Mouse (Mus musculus) MEL (cell line): Measurements from ENCODE around the gene Gm26938. TPM values are rescaled to one million over a fixed set of nuclear protein-coding genes. Genes with fewer than 3 reads are reported as not detected.

ENCODE experiments used
- DNase-seq: peaks from one replicate; pipeline ENCODE4 v3.0.0; 2011; ENCODE audit warnings: low read depth, low spot score
- H3K27ac ChIP-seq: 2 replicates; pipeline ENCODE4 v1.5.1; 2012; ENCODE audit warnings: low read depth, mild to moderate bottlenecking, control low read depth, low read length, moderate library complexity; ENCODE audit not compliant: control insufficient read depth
- H3K27me3 ChIP-seq, 2 experiments: fragments of 150-350 bp in 1 of 2; sonication (generic) in 1 of 2; 2 replicates each; pipeline ENCODE4 v1.6.1; 2012; ENCODE audit warnings: low read length in 2 of 2, mild to moderate bottlenecking in 2 of 2, improper control_type of control experiment in 1 of 2, moderate library complexity in 1 of 2; ENCODE audit not compliant: insufficient read depth in 2 of 2, control insufficient read depth in 1 of 2
- H3K36me3 ChIP-seq, 2 experiments: 2 replicates each; pipeline ENCODE4 v1.6.1; 2012 to 2014; ENCODE audit warnings: low read length in 2 of 2, improper control_type of control experiment in 1 of 2, inconsistent platforms in 1 of 2, mild to moderate bottlenecking in 1 of 2; ENCODE audit not compliant: insufficient read depth in 2 of 2, control insufficient read depth in 1 of 2
- H3K4me1 ChIP-seq, 2 experiments: fragments of 150-350 bp in 1 of 2; sonication (generic) in 1 of 2; 2 replicates each; pipeline ENCODE4 v1.6.1; 2012; ENCODE audit warnings: low read length in 2 of 2, improper control_type of control experiment in 1 of 2, mild to moderate bottlenecking in 1 of 2; ENCODE audit not compliant: insufficient read depth in 2 of 2, control insufficient read depth in 1 of 2
- H3K4me3 ChIP-seq, 2 experiments: fragments of 150-350 bp in 1 of 2; sonication (generic) in 1 of 2; 2 replicates each; pipeline ENCODE4 v1.5.1; 2012; ENCODE audit warnings: low read depth in 2 of 2, low read length in 2 of 2, mild to moderate bottlenecking in 2 of 2, moderate library complexity in 2 of 2, control low read depth in 1 of 2, improper control_type of control experiment in 1 of 2; ENCODE audit not compliant: control insufficient read depth in 1 of 2, insufficient read depth in 1 of 2
- H3K79me2 ChIP-seq: 2 replicates; pipeline ENCODE4 v1.6.1; 2012; ENCODE audit warnings: mild to moderate bottlenecking, low read length, moderate library complexity; ENCODE audit not compliant: control insufficient read depth, poor library complexity, insufficient read depth
- H3K9ac ChIP-seq: 2 replicates; pipeline ENCODE4 v1.6.1; 2012; ENCODE audit warnings: low read depth, mild to moderate bottlenecking, control low read depth, low read length, moderate library complexity; ENCODE audit not compliant: control insufficient read depth, poor library complexity, severe bottlenecking
- H3K9me3 ChIP-seq: fragments of 150-350 bp; sonication (generic); replicated peaks from 2 replicates; pipeline ENCODE4 v1.6.1; 2012; ENCODE audit warnings: mild to moderate bottlenecking, low read length, improper control_type of control experiment, moderate library complexity; ENCODE audit not compliant: insufficient read depth
- BHLHE40 ChIP-seq: IDR thresholded peaks from 2 replicates; pipeline ENCODE4 v1.6.1; 2012; ENCODE audit warnings: low read depth, mild to moderate bottlenecking, inconsistent platforms, low read length, improper control_type of control experiment, borderline replicate concordance
- CHD1 ChIP-seq: IDR thresholded peaks from 2 replicates; pipeline ENCODE4 v1.6.1; 2012; ENCODE audit warnings: low read depth, mild to moderate bottlenecking, inconsistent platforms, low read length, improper control_type of control experiment
- CHD2 ChIP-seq: IDR thresholded peaks from 2 replicates; pipeline ENCODE4 v1.6.1; 2011; ENCODE audit warnings: low read length, improper control_type of control experiment
- E2F4 ChIP-seq: IDR thresholded peaks from 2 replicates; pipeline ENCODE4 v1.6.1; 2011; ENCODE audit warnings: low read depth, low read length, improper control_type of control experiment, borderline replicate concordance
- ELF1 ChIP-seq: IDR thresholded peaks from 2 replicates; pipeline ENCODE4 v1.6.1; 2014; ENCODE audit warnings: low read depth, mild to moderate bottlenecking, inconsistent platforms, low read length, improper control_type of control experiment, moderate library complexity
- EP300 ChIP-seq, 2 experiments: IDR thresholded peaks; 2 replicates each; pipeline ENCODE4 v1.6.1; 2011; ENCODE audit warnings: improper control_type of control experiment in 2 of 2, low read length in 2 of 2, low read depth in 1 of 2, mild to moderate bottlenecking in 1 of 2
- GABPA ChIP-seq: IDR thresholded peaks from 2 replicates; pipeline ENCODE4 v1.6.1; 2012; ENCODE audit warnings: low read depth, mild to moderate bottlenecking, inconsistent platforms, low read length, improper control_type of control experiment, moderate library complexity
- GATA1 ChIP-seq: IDR thresholded peaks from 2 replicates; pipeline ENCODE4 v1.6.1; 2011; ENCODE audit warnings: low read depth, low read length, improper control_type of control experiment
- HCFC1 ChIP-seq: IDR thresholded peaks from 2 replicates; pipeline ENCODE4 v1.6.1; 2012; ENCODE audit warnings: low read depth, mild to moderate bottlenecking, inconsistent platforms, low read length, improper control_type of control experiment, moderate library complexity
- JUND ChIP-seq: IDR thresholded peaks from 2 replicates; pipeline ENCODE4 v1.6.1; 2011; ENCODE audit warnings: low read depth, mild to moderate bottlenecking, improper control_type of control experiment, low read length
- KAT2A ChIP-seq: conservative IDR thresholded peaks from 2 replicates; pipeline ENCODE4 v1.6.1; 2012; ENCODE audit warnings: low read depth, low read length, improper control_type of control experiment, inconsistent platforms
- MAFK ChIP-seq: IDR thresholded peaks from 2 replicates; pipeline ENCODE4 v1.6.1; 2011; ENCODE audit warnings: low read depth, mild to moderate bottlenecking, low read length, improper control_type of control experiment, borderline replicate concordance
- MAX ChIP-seq: IDR thresholded peaks from 2 replicates; pipeline ENCODE4 v1.6.1; 2011; ENCODE audit warnings: low read length, improper control_type of control experiment
- MAZ ChIP-seq: IDR thresholded peaks from 2 replicates; pipeline ENCODE4 v1.6.1; 2012; ENCODE audit warnings: low read depth, mild to moderate bottlenecking, inconsistent platforms, low read length, improper control_type of control experiment
- MEF2A ChIP-seq: IDR thresholded peaks from 2 replicates; pipeline ENCODE4 v1.6.1; 2014; ENCODE audit warnings: low read depth, mild to moderate bottlenecking, inconsistent platforms, low read length, improper control_type of control experiment; ENCODE audit not compliant: poor library complexity, insufficient replicate concordance, severe bottlenecking; ENCODE audit errors: extremely low read depth
- MXI1 ChIP-seq: IDR thresholded peaks from 2 replicates; pipeline ENCODE4 v1.6.1; 2011; ENCODE audit warnings: mild to moderate bottlenecking, low read depth, low read length, improper control_type of control experiment
- MYB ChIP-seq: IDR thresholded peaks from 2 replicates; pipeline ENCODE4 v1.6.1; 2011; ENCODE audit warnings: mild to moderate bottlenecking, low read depth, low read length, improper control_type of control experiment
- MYC ChIP-seq: IDR thresholded peaks from 2 replicates; pipeline ENCODE4 v1.6.1; 2011; ENCODE audit warnings: low read depth, mild to moderate bottlenecking, low read length, improper control_type of control experiment, moderate library complexity
- NELFE ChIP-seq: IDR thresholded peaks from 2 replicates; pipeline ENCODE4 v1.6.1; 2011; ENCODE audit warnings: low read depth, low read length, improper control_type of control experiment
- NRF1 ChIP-seq: IDR thresholded peaks from 2 replicates; pipeline ENCODE4 v1.6.1; 2014; ENCODE audit warnings: low read depth, mild to moderate bottlenecking, inconsistent platforms, low read length, improper control_type of control experiment, moderate library complexity; ENCODE audit not compliant: poor library complexity, insufficient read depth, severe bottlenecking
- POLR2A ChIP-seq, 2 experiments: IDR thresholded peaks; 2 replicates each; pipeline ENCODE4 v1.6.1; 2011 to 2012; ENCODE audit warnings: low read length in 2 of 2, mild to moderate bottlenecking in 2 of 2, control low read depth in 1 of 2, improper control_type of control experiment in 1 of 2, low read depth in 1 of 2, moderate library complexity in 1 of 2; ENCODE audit not compliant: control insufficient read depth in 1 of 2, insufficient read depth in 1 of 2, poor library complexity in 1 of 2
- POLR2AphosphoS5 ChIP-seq: IDR thresholded peaks from 2 replicates; pipeline ENCODE4 v1.6.1; 2012; ENCODE audit warnings: low read depth, borderline replicate concordance, mild to moderate bottlenecking, inconsistent platforms, low read length, moderate library complexity, mixed read lengths
- RCOR1 ChIP-seq: IDR thresholded peaks from 2 replicates; pipeline ENCODE4 v1.6.1; 2012; ENCODE audit warnings: low read depth, mild to moderate bottlenecking, inconsistent platforms, low read length, improper control_type of control experiment
- SIN3A ChIP-seq: IDR thresholded peaks from 2 replicates; pipeline ENCODE4 v1.6.1; 2012; ENCODE audit warnings: low read length, improper control_type of control experiment, inconsistent platforms
- SMC3 ChIP-seq: IDR thresholded peaks from 2 replicates; pipeline ENCODE4 v1.6.1; 2011; ENCODE audit warnings: low read depth, low read length, improper control_type of control experiment
- TAL1 ChIP-seq: IDR thresholded peaks from 2 replicates; pipeline ENCODE4 v1.6.1; 2012; ENCODE audit warnings: mild to moderate bottlenecking, inconsistent platforms, low read length, moderate library complexity, mixed read lengths
- TBP ChIP-seq: IDR thresholded peaks from 2 replicates; pipeline ENCODE4 v1.8.0; 2011; ENCODE audit warnings: low read depth, low read length, improper control_type of control experiment
- TCF12 ChIP-seq: IDR thresholded peaks from 2 replicates; pipeline ENCODE4 v1.6.1; 2014; ENCODE audit warnings: low read depth, mild to moderate bottlenecking, inconsistent platforms, low read length, improper control_type of control experiment, moderate library complexity
- UBTF ChIP-seq: IDR thresholded peaks from 2 replicates; pipeline ENCODE4 v1.6.1; 2012; ENCODE audit warnings: low read depth, mild to moderate bottlenecking, inconsistent platforms, low read length, improper control_type of control experiment, moderate library complexity, borderline replicate concordance; ENCODE audit not compliant: insufficient read depth
- USF1 ChIP-seq: IDR thresholded peaks from 2 replicates; pipeline ENCODE4 v1.6.1; 2014; ENCODE audit warnings: low read depth, mild to moderate bottlenecking, inconsistent platforms, low read length, improper control_type of control experiment, moderate library complexity
- USF2 ChIP-seq, 2 experiments: IDR thresholded peaks; 2 replicates each; pipeline ENCODE4 v1.6.1; 2011 to 2012; ENCODE audit warnings: improper control_type of control experiment in 2 of 2, low read length in 2 of 2, borderline replicate concordance in 1 of 2, inconsistent platforms in 1 of 2, low read depth in 1 of 2, mild to moderate bottlenecking in 1 of 2; ENCODE audit not compliant: insufficient read depth in 1 of 2
- ZC3H11A ChIP-seq: IDR thresholded peaks from 2 replicates; pipeline ENCODE4 v1.6.1; 2012; ENCODE audit warnings: low read depth, mild to moderate bottlenecking, inconsistent platforms, low read length, improper control_type of control experiment
- ZKSCAN1 ChIP-seq: IDR thresholded peaks from 2 replicates; pipeline ENCODE4 v1.6.1; 2012; ENCODE audit warnings: low read depth, mild to moderate bottlenecking, inconsistent platforms, low read length, improper control_type of control experiment, moderate library complexity
- ZMIZ1 ChIP-seq: IDR thresholded peaks from 2 replicates; pipeline ENCODE4 v1.6.1; 2012; ENCODE audit warnings: low read depth, mild to moderate bottlenecking, inconsistent platforms, low read length, improper control_type of control experiment, moderate library complexity
- ZNF384 ChIP-seq: IDR thresholded peaks from 2 replicates; pipeline ENCODE4 v1.6.1; 2012; ENCODE audit warnings: low read depth, mild to moderate bottlenecking, inconsistent platforms, low read length, improper control_type of control experiment
- polyA plus RNA-seq, 2 experiments: library from polyadenylated mRNA; stranded (reverse) in 1 of 2; unstranded in 1 of 2; fragments of >175 nt in 1 of 2; fragments of >200 nt in 1 of 2; gene quantifications; 2 replicates each; pipeline versions ENCODE4 v1.2.1 to v1.2.4; 2012; ENCODE audit warnings: low replicate concordance in 2 of 2, low read depth in 1 of 2; ENCODE audit not compliant: insufficient read length in 2 of 2, insufficient read depth in 1 of 2, missing spikeins in 1 of 2
- total RNA-seq: library from RNA; depleted of rRNA; stranded (reverse); fragments of 300-350 nt; gene quantifications from 2 replicates; pipeline ENCODE4 v1.2.3, GENCODE M21; 2012

Gm26938 gene
- total and polyA plus RNA-seq, 3 experiments: 0.11 TPM; not detected in 2

GRCm38 (mm10) chr5:139791227-139792158, 34.7 kb downstream of the Gm26938 start, which contains the start of gene Mafk:
Gene Mafk (plus strand): TSS chr5:139791513.
- H3K27me3 ChIP-seq: no peaks in the 10 kb centered on the region
- peak within 1 kb of the TSS; percentile 78 to 94 for H3K4me3 ChIP-seq
- H3K36me3 ChIP-seq: peaks cover 0 to 12% of the 10 kb centered on the region in 2 experiments; a peak in 3 of 4 replicates
- peak within 1 kb of the TSS; percentile 91 for H3K27ac ChIP-seq
- DNase-seq: peak; percentile 98
- H3K4me1 ChIP-seq: peaks cover 7 to 20% of the 10 kb centered on the region in 2 experiments
- peak within 1 kb of the TSS; percentile 97 for H3K9ac ChIP-seq
- peaks cover 50% of the 10 kb centered on the region for H3K79me2 ChIP-seq
- H3K9me3 ChIP-seq: no peaks in the 10 kb centered on the region
- peak; percentile 90 for TF ChIP-seq ZMIZ1
- TF ChIP-seq SIN3A: peak; percentile 97
- peak; percentile 98 for TF ChIP-seq MXI1
- TF ChIP-seq MAZ: no peak
- TF ChIP-seq JUND: no peak
- TF ChIP-seq POLR2AphosphoS5: no peak
- no peak for TF ChIP-seq E2F4
- no peak for TF ChIP-seq EP300 (IDR thresholded peaks at IDR 0.05; ENCODE audit: low read depth in 1 of 2, low read length in 2 of 2)
- peak; percentile 63 for TF ChIP-seq MYC
- TF ChIP-seq ZC3H11A: no peak
- no peak; the same call in 1 of the 2 replicates for TF ChIP-seq KAT2A
- no peak for TF ChIP-seq TAL1
- peak; percentile 80 for TF ChIP-seq MAX
- no peak for TF ChIP-seq CHD2
- 0 out of 2 replicates have a peak, but pooled peaks have one; percentile 80 for TF ChIP-seq UBTF
- TF ChIP-seq RCOR1: no peak
- peak; percentile 78 for TF ChIP-seq HCFC1
- no peak; the same call in 1 of the 2 replicates for TF ChIP-seq CHD1
- TF ChIP-seq GABPA: no peak
- no peak for TF ChIP-seq ZKSCAN1
- TF ChIP-seq BHLHE40: peak; percentile 59; the same call in 1 of the 2 replicates
- TF ChIP-seq MEF2A: no peak
- no peak for TF ChIP-seq USF2 (IDR thresholded peaks at IDR 0.05; ENCODE audit: borderline replicate concordance in 1 of 2, insufficient read depth in 1 of 2, low read depth in 1 of 2, low read length in 2 of 2)
- TF ChIP-seq NELFE: peak; percentile 91
- no peak for TF ChIP-seq MYB
- TF ChIP-seq MAFK: no peak
- TF ChIP-seq ELF1: peak; percentile 99
- no peak; the same call in 1 of the 2 replicates for TF ChIP-seq NRF1
- peak; percentile 76 for TF ChIP-seq TCF12
- peak; percentile 69; the same call in 1 of the 2 replicates for TF ChIP-seq TBP
- TF ChIP-seq GATA1: no peak
- peak; percentile 55 for TF ChIP-seq USF1
- peak; percentile 71 to 88 for TF ChIP-seq POLR2A (IDR thresholded peaks at IDR 0.05; ENCODE audit: control insufficient read depth in 1 of 2, insufficient read depth in 1 of 2, low read depth in 1 of 2, low read length in 2 of 2, poor library complexity in 1 of 2)
- TF ChIP-seq ZNF384: no peak
- no peak for TF ChIP-seq SMC3
